Mouse (Mus musculus) brain, embryonic 14.5 days (tissue): Measurements from ENCODE around the gene Zfp160. TPM values are rescaled to one million over a fixed set of nuclear protein-coding genes. Genes with fewer than 3 reads are reported as not detected.
"Not testable (repeated sequence)": the region's sequence is repeated elsewhere in the genome, so short reads cannot be mapped to it uniquely, and the experiment has no call there.

Source experiments
- DNase-seq: peaks from one replicate; pipeline ENCODE4 v3.0.0-alpha.2; 2011; ENCODE audit warnings: low read depth
- CTCF ChIP-seq: fragments of 200-500 bp; IDR thresholded peaks from 2 replicates; pipeline ENCODE4 v1.5.1; 2012; ENCODE audit warnings: inconsistent platforms, mild to moderate bottlenecking, moderate library complexity, borderline replicate concordance; ENCODE audit not compliant: insufficient read depth, insufficient read length; ENCODE audit errors: extremely low read depth
- POLR2A ChIP-seq: fragments of 200-500 bp; IDR thresholded peaks from 2 replicates; pipeline ENCODE4 v1.6.1; 2012; ENCODE audit warnings: mild to moderate bottlenecking, inconsistent platforms, borderline replicate concordance; ENCODE audit not compliant: poor library complexity, insufficient read depth, insufficient read length, severe bottlenecking; ENCODE audit errors: extremely low read depth
- polyA plus RNA-seq: library from polyadenylated mRNA; depleted of rRNA; stranded (reverse); fragments of >200 nt; gene quantifications from 2 replicates; pipeline ENCODE4 v1.2.3, GENCODE M21; 2012; rRNA removed

Zfp160 gene
- polyA plus RNA-seq, 1 experiment, result 20.8 TPM

GRCm38 (mm10) chr17:21053267-21053666 lies 44.6 kb downstream of the Zfp160 start:
- DNase-seq, result no peak

GRCm38 (mm10) chr17:21055111-21055510 lies 46.4 kb downstream of the Zfp160 start:
- not testable (repeated sequence) for DNase-seq

More at GRCm38 (mm10) chr17:21053267-21053666, 44.6 kb downstream of the Zfp160 start:
- no peak for TF ChIP-seq POLR2A
- TF ChIP-seq CTCF, result no peak

- TF ChIP-seq CTCF, result no peak
- no peak for TF ChIP-seq POLR2A
- no peak for DNase-seq
Measured at GRCm38 (mm10) chr17:21065501-21065900, 56.8 kb downstream of the Zfp160 start.

GRCm38 (mm10) chr17:21067036-21067435 lies 58.3 kb downstream of the Zfp160 start:
- TF ChIP-seq POLR2A, result no peak
- no peak for TF ChIP-seq CTCF
- no peak for DNase-seq

GRCm38 (mm10) chr17:21069443-21069842 lies 60.7 kb downstream of the Zfp160 start:
- DNase-seq, result not testable (repeated sequence)

GRCm38 (mm10) chr17:21070971-21071370 lies 62.3 kb downstream of the Zfp160 start:
- not testable (repeated sequence) for DNase-seq

Other genes with a start within 250 kb of the Zfp160 start
- gene Vmn1r228, start 222.7 kb upstream of the Zfp160 start, polyA plus RNA-seq, result not detected in 2 replicates
- gene Vmn1r229, start 197.3 kb upstream of the Zfp160 start, polyA plus RNA-seq, result not detected in 2 replicates
- gene Vmn1r230, start 168.5 kb upstream of the Zfp160 start, polyA plus RNA-seq, result not detected in 2 replicates
- gene Vmn1r231, start 103.8 kb upstream of the Zfp160 start, polyA plus RNA-seq, result not detected in 2 replicates
- not detected in 2 replicates for gene Vmn1r232, start 89.2 kb upstream of the Zfp160 start, polyA plus RNA-seq
- 429 and 565 TPM in 2 replicates for gene Ppp2r1a, start 63.6 kb upstream of the Zfp160 start, polyA plus RNA-seq
- gene Vmn1r233, start 12.4 kb upstream of the Zfp160 start, polyA plus RNA-seq, result not detected in 2 replicates
- gene Vmn1r234, start 217.2 kb downstream of the Zfp160 start, polyA plus RNA-seq, result not detected in 2 replicates
- not detected in 2 replicates for gene Vmn1r235, start 247.5 kb downstream of the Zfp160 start, polyA plus RNA-seq